Mouse (Mus musculus) right cerebral cortex, postnatal 25 days (tissue): Measurements from ENCODE around the gene Rhov.

Experiments
- DNase-seq: peaks from one replicate; pipeline ENCODE4 v3.0.0; 2022

Rhov gene

GRCm38 (mm10) chr2:119270643-119271331 lies at the start of gene Rhov:
Rhov (minus strand) TSS chr2:119271272.
- peak; percentile 67 for DNase-seq

DNA sequence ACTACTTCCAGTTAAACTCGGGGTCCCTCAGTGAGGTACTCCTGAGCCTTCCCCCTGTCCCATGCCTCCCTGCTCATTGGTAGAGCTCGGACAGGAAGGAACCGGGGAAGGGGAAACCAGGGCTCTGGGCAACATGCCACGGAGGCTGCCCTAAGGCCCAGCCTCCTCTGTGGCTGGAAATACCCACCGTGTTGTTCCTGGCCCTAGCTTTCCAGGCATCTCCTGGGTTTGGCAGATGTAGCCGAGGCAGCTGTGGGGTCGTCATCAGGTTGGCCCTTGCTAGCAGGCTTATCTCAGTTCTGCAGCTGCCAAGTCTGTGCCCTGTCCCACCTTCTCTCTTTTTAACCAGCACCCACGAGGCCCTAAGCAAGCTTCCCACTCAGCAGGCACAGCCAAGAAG lies 49.5 kb upstream of the Rhov start:
- no peak for DNase-seq

GRCm38 (mm10) chr2:119318043-119318710 lies 47.1 kb upstream of the Rhov start:
- DNase-seq: no peak

DNA sequence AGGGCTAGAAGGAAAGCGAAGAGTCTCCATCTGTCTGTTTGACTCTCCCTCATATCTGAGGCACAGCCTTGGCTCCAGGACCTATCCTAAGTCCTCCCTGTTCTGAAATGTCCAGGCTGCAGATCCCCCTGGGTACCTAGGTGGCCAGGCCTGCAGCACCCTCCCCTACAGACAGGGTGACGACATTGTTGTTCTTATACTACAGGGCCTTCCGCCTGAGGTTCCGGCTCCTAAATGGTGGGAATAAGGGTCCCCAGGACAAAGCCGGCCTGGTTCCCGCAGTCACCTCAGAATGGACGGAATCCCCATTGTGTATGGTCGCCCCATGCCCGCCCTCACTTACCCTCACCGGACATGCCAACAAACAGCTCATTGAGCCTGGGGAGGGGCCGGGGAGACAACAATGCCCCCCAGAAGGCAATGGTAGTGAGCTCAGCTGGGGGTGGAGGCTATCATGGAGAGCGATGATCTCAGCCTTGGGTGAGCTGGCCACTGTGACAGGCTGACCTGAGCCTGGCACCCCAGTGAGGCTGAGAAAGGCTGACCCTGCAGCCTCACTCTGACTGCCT lies 43.8 kb upstream of the Rhov start:
- DNase-seq: no peak

DNA sequence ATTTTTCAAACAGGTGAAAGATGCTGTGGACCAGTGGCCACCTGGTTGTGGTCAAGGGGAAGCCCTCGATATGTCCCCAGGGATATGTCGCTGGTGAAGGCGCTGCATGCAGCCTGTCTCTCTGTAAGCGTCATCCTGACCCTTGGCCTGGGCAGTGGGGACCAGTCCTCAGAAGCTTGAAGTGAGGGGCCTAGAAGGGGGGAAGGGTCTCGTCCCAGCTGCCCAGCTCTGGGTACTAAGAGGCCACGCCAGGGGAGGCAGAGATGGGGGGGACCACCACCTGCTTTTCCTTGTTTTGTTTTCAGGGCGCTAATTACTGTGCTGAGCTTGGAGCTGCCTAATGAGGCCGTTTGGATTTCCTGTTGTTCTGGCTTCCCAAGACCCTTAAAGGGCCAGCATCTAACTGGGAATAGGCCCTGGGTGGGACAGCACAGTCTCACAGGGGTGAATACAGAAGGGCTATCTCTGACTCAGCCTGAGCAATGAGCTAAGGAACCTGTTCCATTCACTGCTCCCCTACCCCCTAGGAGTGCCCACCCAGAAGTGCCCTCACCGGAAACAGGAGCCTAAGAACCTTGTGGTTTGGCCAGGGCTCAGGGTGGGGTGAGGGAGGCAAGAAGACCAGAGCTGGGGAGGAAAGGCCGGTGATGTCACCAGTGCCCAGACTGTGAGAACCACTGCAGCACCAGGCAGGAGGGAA lies 42.9 kb upstream of the Rhov start:
- DNase-seq: no peak

GRCm38 (mm10) chr2:119312380-119312958 lies 41.4 kb upstream of the Rhov start:
- no peak for DNase-seq

DNA sequence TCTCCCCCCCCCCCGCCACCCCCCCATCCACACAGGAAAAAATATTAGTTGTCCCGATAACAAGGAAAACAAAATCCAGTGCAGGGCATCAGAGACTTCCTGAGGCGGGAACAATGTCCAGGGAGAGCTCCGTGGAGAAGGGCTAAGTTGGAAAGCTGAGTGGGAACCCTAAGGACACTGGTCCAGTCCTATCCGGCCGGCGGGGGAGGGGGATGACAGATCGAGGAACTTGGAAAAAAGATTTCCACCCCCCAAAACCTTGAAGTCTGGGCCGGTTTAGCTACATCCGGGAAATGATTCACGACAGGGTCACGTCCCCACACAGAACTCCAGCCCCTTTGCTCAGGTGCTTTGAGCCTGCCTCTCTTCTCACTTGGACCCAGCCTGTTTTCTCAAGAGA lies 40.5 kb upstream of the Rhov start:
- DNase-seq: no peak

DNA sequence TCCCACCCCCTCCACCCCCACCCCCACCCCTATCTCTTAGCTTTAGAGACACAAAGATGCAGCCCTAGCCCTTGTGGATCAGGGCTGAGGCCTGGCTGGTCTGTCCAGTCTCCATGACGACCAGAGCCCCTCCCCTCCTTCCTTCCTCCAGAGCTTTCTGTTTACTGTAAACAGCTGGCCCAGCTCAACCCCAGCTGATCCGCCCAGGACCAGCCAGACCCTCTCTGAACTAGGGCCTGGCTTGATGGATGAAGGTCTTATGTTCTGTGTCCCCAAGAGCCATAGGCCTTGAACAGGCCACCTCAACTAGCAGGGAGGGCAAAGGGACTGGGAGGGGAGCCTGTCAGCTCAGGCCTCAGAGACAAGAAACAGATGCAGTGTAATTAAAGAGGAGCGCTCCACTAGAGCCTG lies 33.7 kb upstream of the Rhov start:
- no peak for DNase-seq

- no peak for DNase-seq
These were observed 33.3 kb upstream of the Rhov start for GRCm38 (mm10) chr2:119304391-119304790.

DNA sequence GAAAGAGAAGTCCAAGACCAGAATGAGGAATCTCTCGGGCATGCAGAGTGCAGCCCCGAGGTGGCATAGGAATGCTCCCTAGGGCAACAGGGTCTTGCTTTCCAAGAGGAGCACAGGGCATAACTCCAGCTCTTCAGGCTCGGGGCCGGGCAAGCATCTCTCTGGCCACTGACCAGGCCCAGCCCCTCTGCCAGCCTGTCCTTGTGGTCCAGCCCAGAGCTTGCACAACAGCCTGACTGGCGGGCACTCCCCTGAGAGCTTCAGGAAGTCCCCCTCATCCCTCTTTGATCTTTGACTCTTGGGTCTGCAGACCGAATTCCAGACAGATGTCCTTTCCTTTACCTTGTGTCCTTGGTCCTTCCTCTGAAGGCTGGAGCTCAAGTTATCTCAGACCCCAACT lies 31.8 kb upstream of the Rhov start:
- DNase-seq: no peak

- DNase-seq: no peak
These were observed 29.9 kb upstream of the Rhov start for GRCm38 (mm10) chr2:119300819-119301493.

GRCm38 (mm10) chr2:119299981-119300818 lies 29.1 kb upstream of the Rhov start:
- no peak for DNase-seq

- no peak for DNase-seq
These were observed 27.8 kb upstream of the Rhov start for GRCm38 (mm10) chr2:119298839-119299238.

- DNase-seq: peak; percentile 38
These were observed 27.3 kb upstream of the Rhov start for GRCm38 (mm10) chr2:119298330-119298729.

GRCm38 (mm10) chr2:119297506-119297905 lies 26.4 kb upstream of the Rhov start:
- no peak for DNase-seq

DNA sequence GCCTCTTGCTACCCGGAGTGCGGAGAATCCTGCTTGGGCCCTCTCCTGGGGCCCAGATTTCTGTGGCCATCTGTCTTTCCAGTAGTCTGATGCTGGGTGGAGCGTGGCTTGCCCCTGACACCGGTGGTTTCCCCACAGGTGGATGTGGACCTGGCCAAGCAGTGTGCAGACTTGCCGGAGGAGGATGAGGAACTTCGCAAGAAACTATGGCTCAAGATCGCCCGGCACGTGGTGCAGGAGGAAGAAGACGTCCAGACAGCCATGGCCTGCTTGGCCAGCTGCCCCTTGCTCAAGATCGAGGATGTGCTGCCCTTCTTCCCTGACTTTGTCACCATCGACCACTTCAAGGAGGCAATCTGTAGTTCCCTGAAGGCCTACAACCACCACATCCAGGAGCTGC lies 25.7 kb upstream of the Rhov start:
- DNase-seq: no peak

- DNase-seq: no peak
These were observed 23.3 kb upstream of the Rhov start for GRCm38 (mm10) chr2:119294411-119294810.

DNA sequence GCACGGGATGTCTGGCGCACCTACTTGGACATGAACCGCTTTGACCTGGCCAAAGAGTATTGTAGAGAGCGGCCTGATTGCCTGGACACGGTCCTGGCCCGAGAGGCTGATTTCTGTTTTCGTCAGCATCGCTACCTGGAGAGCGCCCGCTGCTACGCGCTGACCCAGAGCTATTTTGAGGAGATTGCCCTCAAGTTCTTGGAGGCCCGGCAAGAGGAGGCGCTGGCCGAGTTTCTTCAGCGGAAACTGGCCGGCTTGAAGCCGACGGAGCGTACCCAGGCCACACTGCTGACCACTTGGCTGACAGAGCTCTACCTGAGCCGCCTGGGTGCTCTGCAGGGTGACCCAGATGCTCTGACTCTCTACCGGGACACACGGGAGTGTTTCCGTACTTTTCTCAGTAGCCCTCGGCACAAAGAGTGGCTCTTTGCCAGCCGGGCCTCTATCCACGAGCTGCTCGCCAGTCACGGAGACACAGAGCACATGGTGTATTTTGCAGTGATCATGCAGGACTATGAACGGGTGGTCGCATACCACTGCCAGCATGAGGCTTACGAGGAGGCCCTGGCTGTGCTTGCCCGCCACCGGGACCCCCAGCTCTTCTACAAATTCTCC lies 22.8 kb upstream of the Rhov start:
- no peak for DNase-seq

DNA sequence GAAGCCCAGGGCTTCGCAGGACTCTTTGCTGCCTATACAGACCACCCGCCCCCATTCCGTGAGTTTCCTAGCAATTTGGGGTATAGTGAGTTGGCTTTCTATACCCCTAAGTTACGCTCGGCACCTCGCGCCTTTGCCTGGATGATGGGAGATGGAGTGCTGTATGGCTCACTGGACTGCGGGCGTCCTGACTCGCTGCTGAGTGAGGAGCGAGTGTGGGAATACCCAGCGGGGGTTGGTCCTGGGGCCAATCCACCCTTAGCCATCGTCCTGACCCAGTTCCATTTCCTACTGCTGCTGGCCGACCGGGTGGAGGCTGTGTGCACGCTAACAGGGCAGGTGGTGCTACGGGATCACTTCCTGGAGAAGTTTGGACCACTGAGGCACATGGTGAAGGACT lies 22.2 kb upstream of the Rhov start:
- DNase-seq: no peak

DNA sequence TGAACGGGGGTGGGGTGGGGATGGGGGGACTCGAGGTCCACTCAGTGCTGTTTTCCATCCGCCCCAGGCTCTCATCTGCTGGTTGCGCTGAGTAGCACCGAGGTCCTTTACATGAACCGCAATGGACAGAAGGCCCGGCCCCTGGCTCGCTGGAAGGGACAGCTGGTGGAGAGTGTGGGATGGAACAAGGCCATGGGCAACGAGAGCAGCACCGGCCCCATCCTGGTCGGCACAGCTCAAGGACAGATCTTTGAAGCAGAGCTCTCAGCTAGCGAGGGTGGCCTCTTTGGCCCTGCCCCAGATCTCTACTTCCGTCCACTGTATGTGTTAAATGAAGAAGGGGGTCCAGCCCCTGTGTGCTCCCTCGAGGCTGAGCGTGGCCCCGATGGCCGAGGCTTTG lies 21.8 kb upstream of the Rhov start:
- no peak for DNase-seq

DNA sequence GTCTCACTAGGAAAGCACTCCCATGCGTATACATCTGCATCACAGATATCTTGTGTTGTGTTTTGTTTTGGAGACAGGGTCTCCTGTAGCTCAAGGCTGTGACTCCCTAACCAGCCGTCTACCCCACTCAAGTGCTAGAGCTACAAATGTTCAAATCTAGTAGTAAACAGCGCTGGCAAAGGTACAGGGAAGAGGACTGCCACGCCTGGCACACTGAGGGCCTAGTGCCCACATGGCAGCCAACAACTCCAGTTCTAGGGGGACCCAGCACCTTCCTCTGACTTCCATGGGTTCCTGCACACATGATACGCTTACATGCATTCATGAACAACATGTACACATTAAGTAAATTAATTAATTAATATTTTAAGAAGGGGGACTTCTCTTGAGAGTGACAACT lies 21.2 kb upstream of the Rhov start:
- no peak for DNase-seq
